Mouse (Mus musculus) adrenal gland, adult 2 months (tissue): ENCODE measurements around the gene Uts2r. TPM values are rescaled to one million over a fixed set of nuclear protein-coding genes. Genes with fewer than 3 reads are reported as not detected.

Experiments
- DNase-seq: peaks from one replicate; pipeline ENCODE4 v3.0.0; 2021
- polyA plus RNA-seq: library from polyadenylated mRNA; depleted of rRNA; stranded (reverse); fragments of >200 nt; gene quantifications from 2 replicates; pipeline ENCODE4 v1.2.3, GENCODE M21; 2012; rRNA removed
- total RNA-seq, 2 experiments: library from RNA; stranded (reverse); gene quantifications; 2 replicates each; pipeline ENCODE4 v1.2.3; 2021

Uts2r gene
- total and polyA plus RNA-seq, 3 experiments = 0.20 TPM; not detected in 2

- DNase-seq = no peak
Observed at GRCm38 (mm10) chr11:121163751-121164150, 3.7 kb downstream of the Uts2r start.

DNA sequence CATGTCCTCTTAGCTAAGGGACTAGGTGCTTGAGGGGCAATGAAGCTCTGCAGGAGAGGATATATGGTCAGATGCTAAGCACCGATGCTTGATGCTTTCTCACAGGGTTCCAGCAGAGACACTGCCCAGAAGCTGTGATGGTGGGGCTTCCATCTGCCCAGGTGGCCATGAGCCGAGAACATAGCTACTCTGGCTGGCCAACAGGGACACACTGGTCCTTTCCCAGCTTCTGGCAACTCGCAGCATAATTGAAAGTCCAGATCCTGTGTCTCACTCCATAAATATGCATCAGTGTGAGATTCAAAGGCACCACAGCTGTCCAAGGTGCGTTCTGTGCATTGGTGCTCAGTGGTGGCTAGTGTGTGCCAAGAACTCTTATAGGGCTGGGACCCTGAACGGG, 13.1 kb downstream of the Uts2r start:
- DNase-seq = no peak

DNA sequence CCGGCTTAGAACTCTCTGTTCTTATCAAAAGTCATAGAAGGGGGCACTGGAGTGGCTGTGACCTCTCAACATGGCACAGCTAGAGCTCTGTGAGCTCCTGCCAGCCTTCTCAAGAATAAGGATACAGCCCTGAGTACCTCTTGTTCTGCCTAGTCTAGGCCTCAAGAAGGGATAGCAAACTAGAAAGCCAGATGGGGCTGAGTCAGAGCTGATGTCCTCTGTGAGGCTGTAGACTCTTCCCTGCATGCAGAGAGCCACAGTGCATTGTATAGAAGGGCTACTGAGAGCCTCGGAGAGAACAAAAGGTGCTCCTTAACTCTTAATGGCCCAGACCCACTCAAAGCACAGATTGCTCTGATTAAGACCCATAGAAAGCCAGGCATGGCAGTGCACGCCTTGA, 14.2 kb downstream of the Uts2r start:
- DNase-seq = no peak

GRCm38 (mm10) chr11:121176285-121177270, 16.5 kb downstream of the Uts2r start:
- DNase-seq = peak; percentile 68

DNA sequence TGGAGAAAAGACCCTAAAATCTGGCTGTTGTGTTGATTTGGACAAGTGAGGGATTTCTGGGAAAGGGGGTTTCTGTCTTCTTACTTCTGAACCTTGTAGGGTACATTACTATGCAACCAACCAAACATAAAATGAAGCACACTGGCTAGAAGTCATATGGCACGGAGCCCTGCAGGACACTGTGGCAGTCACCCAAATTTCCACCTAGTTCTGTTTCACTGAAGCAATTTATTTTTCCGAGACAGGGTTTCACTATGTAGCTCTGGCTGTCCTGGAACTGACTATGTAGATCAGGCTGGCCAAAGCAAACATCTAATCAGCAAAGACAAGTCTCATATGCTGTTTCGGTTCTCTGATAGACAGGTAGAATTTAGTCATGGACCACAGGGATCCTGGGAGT, 29.6 kb downstream of the Uts2r start:
- DNase-seq = peak; percentile 38

DNA sequence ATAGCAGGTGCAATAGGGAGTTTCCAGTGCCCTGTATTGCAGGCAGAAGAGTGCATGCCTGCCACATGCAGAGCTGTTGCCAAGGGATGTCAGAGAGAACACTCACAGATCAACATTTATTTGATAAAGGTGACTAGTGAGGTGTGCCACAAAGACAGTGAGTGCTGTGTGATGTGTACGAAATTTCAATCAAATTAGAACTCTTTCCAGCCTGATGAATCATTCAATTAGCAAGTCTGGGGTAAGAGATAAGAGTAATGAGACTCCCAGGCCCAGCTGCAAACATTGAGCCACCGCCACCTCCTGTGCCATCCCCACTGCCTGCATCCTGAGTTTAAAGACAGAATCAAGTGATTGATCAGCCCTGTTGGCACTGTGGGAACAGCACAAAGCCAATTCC, 32.7 kb downstream of the Uts2r start:
- DNase-seq = no peak

- DNase-seq = no peak
Observed at GRCm38 (mm10) chr11:121193415-121193814, 33.3 kb downstream of the Uts2r start.

- no peak for DNase-seq
Observed at GRCm38 (mm10) chr11:121198622-121199021, 38.6 kb downstream of the Uts2r start.

DNA sequence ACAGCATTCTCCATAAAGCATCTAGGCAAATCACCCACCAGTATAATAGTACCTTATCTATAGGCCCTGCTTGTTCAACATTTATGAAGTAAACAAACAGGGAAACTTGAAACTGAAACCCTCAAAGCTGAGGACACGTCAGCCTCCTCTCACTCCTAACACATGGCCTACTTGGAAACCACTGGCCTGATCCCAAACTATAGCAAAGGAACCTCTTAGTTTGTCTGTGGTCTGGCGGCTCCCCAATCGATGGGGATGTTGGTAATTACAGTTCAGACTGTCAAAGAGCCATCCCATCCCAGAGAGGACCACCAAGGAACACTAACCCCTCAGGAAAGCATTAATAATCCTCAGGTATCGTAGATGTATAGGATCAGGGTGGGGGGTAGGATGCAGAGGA, 39.8 kb downstream of the Uts2r start:
- DNase-seq = no peak

GRCm38 (mm10) chr11:121200781-121201180, 40.7 kb downstream of the Uts2r start:
- DNase-seq = no peak

- DNase-seq = no peak
Observed at GRCm38 (mm10) chr11:121201436-121202198, 41.5 kb downstream of the Uts2r start.

GRCm38 (mm10) chr11:121203859-121204160, 43.7 kb downstream of the Uts2r start:
- DNase-seq = no peak

- DNase-seq = peak; percentile 97
Observed at GRCm38 (mm10) chr11:121204161-121205006, 44.3 kb downstream of the Uts2r start, which contains the start of the genes Hexdc and Ogfod3. Gene Hexdc, plus strand, starts transcription at chr11:121204433. Gene Ogfod3, minus strand, starts transcription at chr11:121204711.

Other genes with a start within 250 kb of the Uts2r start
- gene Ccdc57, start 227.4 kb upstream of the Uts2r start, total RNA-seq = 10 to 100 TPM in 1 of 2 experiments, 1 to 10 TPM in 1; 8.4 to 20.4 TPM
- gene Ccdc57, start 227.4 kb upstream of the Uts2r start, polyA plus RNA-seq = 2.7 and 3.5 TPM in 2 replicates
- gene Slc16a3, start 211.8 kb upstream of the Uts2r start, total RNA-seq = 1 to 10 TPM; 1.2 to 1.3 TPM
- 1.4 and 2.5 TPM in 2 replicates for gene Slc16a3, start 211.8 kb upstream of the Uts2r start, polyA plus RNA-seq
- gene Csnk1d, start 168.9 kb upstream of the Uts2r start, total RNA-seq = 100 to 1,000 TPM; 114 to 126 TPM
- gene Csnk1d, start 168.9 kb upstream of the Uts2r start, polyA plus RNA-seq = 39.8 and 48.7 TPM in 2 replicates
- gene Cd7, start 120.9 kb upstream of the Uts2r start, total RNA-seq = under 1 TPM; 0.69 TPM
- 1.8 and 3.3 TPM in 2 replicates for gene Cd7, start 120.9 kb upstream of the Uts2r start, polyA plus RNA-seq
- not detected for gene Sectm1b, start 96.7 kb upstream of the Uts2r start, total RNA-seq
- gene Sectm1b, start 96.7 kb upstream of the Uts2r start, polyA plus RNA-seq = not detected in 2 replicates
- gene Sectm1a, start 79.1 kb upstream of the Uts2r start, total RNA-seq = not detected
- 0.09 and 0.19 TPM in 2 replicates for gene Sectm1a, start 79.1 kb upstream of the Uts2r start, polyA plus RNA-seq
- not detected for gene Tex19.2, start 41.6 kb upstream of the Uts2r start, total RNA-seq
- gene Tex19.2, start 41.6 kb upstream of the Uts2r start, polyA plus RNA-seq = not detected in 2 replicates
- not detected for gene Tex19.1, start 14.1 kb upstream of the Uts2r start, total RNA-seq
- gene Tex19.1, start 14.1 kb upstream of the Uts2r start, polyA plus RNA-seq = 0.18 TPM in 1 of 2 replicates, not detected in the other
- 10 to 100 TPM in 1 of 2 experiments, 1 to 10 TPM in 1; 7.6 to 13.0 TPM for gene Hexdc, start 44.2 kb downstream of the Uts2r start, total RNA-seq
- gene Hexdc, start 44.2 kb downstream of the Uts2r start, polyA plus RNA-seq = 18.5 and 21.7 TPM in 2 replicates
- gene Ogfod3, start 44.4 kb downstream of the Uts2r start, total RNA-seq = 10 to 100 TPM; 27.9 to 28.5 TPM
- gene Ogfod3, start 44.4 kb downstream of the Uts2r start, polyA plus RNA-seq = 33.7 and 37.7 TPM in 2 replicates
- 10 to 100 TPM; 20.4 to 21.9 TPM for gene Cybc1, start 69.1 kb downstream of the Uts2r start, total RNA-seq
- gene Cybc1, start 69.1 kb downstream of the Uts2r start, polyA plus RNA-seq = 18.7 and 18.8 TPM in 2 replicates
- 10 to 100 TPM; 14.4 to 22.8 TPM for gene Narf, start 77.0 kb downstream of the Uts2r start, total RNA-seq
- gene Narf, start 77.0 kb downstream of the Uts2r start, polyA plus RNA-seq = 22.8 and 29.3 TPM in 2 replicates
- 10 to 100 TPM; 35.2 to 43.1 TPM for gene Foxk2, start 99.7 kb downstream of the Uts2r start, total RNA-seq
- gene Foxk2, start 99.7 kb downstream of the Uts2r start, polyA plus RNA-seq = 44.9 and 78.0 TPM in 2 replicates
- gene Wdr45b, start 194.2 kb downstream of the Uts2r start, total RNA-seq = 10 to 100 TPM; 61.8 to 69.2 TPM
- 35.3 and 41.0 TPM in 2 replicates for gene Wdr45b, start 194.2 kb downstream of the Uts2r start, polyA plus RNA-seq
- 1 to 10 TPM; 4.4 to 9.2 TPM for gene Rab40b, start 228.0 kb downstream of the Uts2r start, total RNA-seq
- 8.3 and 9.6 TPM in 2 replicates for gene Rab40b, start 228.0 kb downstream of the Uts2r start, polyA plus RNA-seq